Mouse (Mus musculus) embryonic facial prominence, embryonic 11.5 days (tissue): ENCODE results near the gene Hnrnpa3. TPM values are rescaled to one million over a fixed set of nuclear protein-coding genes. Genes with fewer than 3 reads are reported as not detected.
"Not testable (repeated sequence)": the region's sequence is repeated elsewhere in the genome, so short reads cannot be mapped to it uniquely, and the experiment has no call there.

Source experiments
- ATAC-seq: fragments of 200-750 bp; cut with Nextera tagmentation; replicated peaks from 2 replicates; pipeline ENCODE4 v1.8.0; 2017; ENCODE audit warnings: low read depth; ENCODE audit not compliant: insufficient number of reproducible peaks, low FRiP score, low TSS enrichment
- DNase-seq: peaks from one replicate; pipeline ENCODE4 v3.0.0-alpha.2; 2015; ENCODE audit warnings: low spot score
- H3K27ac ChIP-seq: fragments of 300-500 bp; sonication (generic); replicated peaks from 2 replicates; pipeline ENCODE4 v1.5.1; 2014; ENCODE audit warnings: mild to moderate bottlenecking, low read depth, low read length, control low read depth
- H3K27me3 ChIP-seq: fragments of 300-500 bp; sonication (generic); 2 replicates; pipeline ENCODE4 v1.6.1; 2014; ENCODE audit warnings: mild to moderate bottlenecking, low read length, moderate library complexity, mixed read lengths; ENCODE audit not compliant: control insufficient read depth, insufficient read depth
- H3K36me3 ChIP-seq: fragments of 300-500 bp; sonication (generic); replicated peaks from 2 replicates; pipeline ENCODE4 v1.6.1; 2014; ENCODE audit warnings: low read depth, mild to moderate bottlenecking, low read length, moderate library complexity, mixed read lengths; ENCODE audit not compliant: control insufficient read depth, insufficient read depth
- H3K4me1 ChIP-seq: fragments of 300-500 bp; sonication (generic); 2 replicates; pipeline ENCODE4 v1.6.1; 2014; ENCODE audit warnings: low read length, mixed read lengths; ENCODE audit not compliant: control insufficient read depth, insufficient read depth
- H3K4me2 ChIP-seq: fragments of 300-500 bp; sonication (generic); 2 replicates; pipeline ENCODE4 v1.6.1; 2014; ENCODE audit warnings: low read depth, mild to moderate bottlenecking, control low read depth, low read length, moderate library complexity
- H3K4me3 ChIP-seq: fragments of 300-500 bp; sonication (generic); 2 replicates; pipeline ENCODE4 v1.5.1; 2014; ENCODE audit warnings: low read depth, low read length, control low read depth
- H3K9ac ChIP-seq: fragments of 300-500 bp; sonication (generic); replicated peaks from 2 replicates; pipeline ENCODE4 v1.6.1; 2014; ENCODE audit warnings: mild to moderate bottlenecking, control low read depth, low read length
- H3K9me3 ChIP-seq: fragments of 300-500 bp; sonication (generic); replicated peaks from 2 replicates; pipeline ENCODE4 v1.6.1; 2016; ENCODE audit warnings: mild to moderate bottlenecking, low read length, inconsistent platforms, mixed read lengths; ENCODE audit not compliant: control insufficient read depth
- WGBS: fragments of 180-500 bp; shearing (Covaris S2); extraction: QIAGEN DNeasy Blood & Tissue Kit; methylation state at CpG from one replicate; pipeline ENCODE4 v1.1.7; 2014; 5-methylcytosine and 5-hydroxymethylcytosine counted together
- polyA plus RNA-seq: library from polyadenylated mRNA; unstranded; fragments of >200 nt; fragmentation: Nextera tagmentation; extraction: Ambion mirVana; gene quantifications from 2 replicates; pipeline ENCODE4 v1.2.1, GENCODE M21; 2014

Gene Hnrnpa3
- polyA plus RNA-seq, 1 experiment from 2014 or later = 356 TPM

DNA sequence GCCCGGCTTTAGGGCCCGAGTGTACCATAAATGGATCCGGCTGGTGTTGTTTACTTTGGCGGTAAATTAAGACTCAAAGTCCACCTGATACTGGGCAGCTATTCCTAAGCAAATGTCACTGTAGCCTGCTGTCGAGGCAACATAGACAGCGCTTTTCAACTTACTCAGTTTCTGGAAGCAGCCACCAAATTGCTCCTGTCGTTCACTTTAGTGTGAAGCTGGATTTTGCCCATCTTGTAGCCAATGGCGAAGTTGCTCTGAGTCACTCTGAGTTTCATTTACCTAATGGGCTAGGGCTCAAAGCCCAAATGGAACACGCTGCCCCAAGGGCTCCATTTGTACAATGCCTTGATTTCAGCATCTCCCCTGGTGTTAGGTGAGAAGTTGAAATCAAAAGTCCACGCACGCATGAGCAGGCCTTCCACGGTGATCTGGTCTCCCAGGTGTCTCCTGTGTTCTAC is 26.3 kb upstream of the Hnrnpa3 start:
- ATAC-seq = no peak
- H3K9ac ChIP-seq = no peak overlapping the region
- no peaks in the 10 kb centered on the region for H3K27me3 ChIP-seq
- H3K4me1 ChIP-seq = peaks cover 4% of the 10 kb centered on the region; the same call in 1 of the 2 replicates
- H3K9me3 ChIP-seq = no peaks in the 10 kb centered on the region
- H3K36me3 ChIP-seq = no peaks in the 10 kb centered on the region
- H3K27ac ChIP-seq = no peak overlapping the region
- no peak overlapping the region for H3K4me2 ChIP-seq
- 87% methylated on average over 12 of the region's 12 CpGs for WGBS
- no peak for DNase-seq
- H3K4me3 ChIP-seq = no peak overlapping the region

GRCm38 (mm10) chr2:75633381-75633780 is 25.7 kb upstream of the Hnrnpa3 start:
- ATAC-seq = no peak
- peaks cover 4% of the 10 kb centered on the region; the same call in 1 of the 2 replicates for H3K4me1 ChIP-seq
- no peak overlapping the region for H3K9ac ChIP-seq
- no peaks in the 10 kb centered on the region for H3K36me3 ChIP-seq
- no peak overlapping the region for H3K4me2 ChIP-seq
- no peak overlapping the region for H3K27ac ChIP-seq
- DNase-seq = no peak
- H3K27me3 ChIP-seq = no peaks in the 10 kb centered on the region
- no peaks in the 10 kb centered on the region for H3K9me3 ChIP-seq
- no peak overlapping the region for H3K4me3 ChIP-seq
- WGBS = 74% methylated on average over 6 of the region's 6 CpGs

DNA sequence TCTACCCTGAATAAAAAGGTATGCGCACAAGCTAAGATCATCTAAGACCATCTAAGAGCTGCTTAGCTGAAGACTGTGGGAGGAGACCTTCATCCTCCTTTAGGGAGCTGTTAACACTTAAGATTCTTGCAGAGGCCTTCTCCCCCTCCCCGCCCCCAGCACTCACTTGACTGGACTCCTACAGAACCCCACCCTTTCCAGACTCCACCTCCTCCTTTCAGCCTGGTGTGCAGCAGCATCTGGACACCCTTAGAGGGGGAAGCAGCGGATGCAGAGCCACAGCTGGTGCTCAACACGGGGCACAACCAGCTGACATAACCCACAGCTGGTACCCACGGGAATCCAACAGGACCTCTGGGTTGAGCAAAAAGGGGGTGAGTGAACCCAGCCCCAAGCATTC is 25.3 kb upstream of the Hnrnpa3 start:
- Histone ChIP-seq H3K27ac (no peak overlapping the region), H3K27me3 (no peaks in the 10 kb centered on the region), H3K4me2 (no peak overlapping the region), H3K36me3 (no peaks in the 10 kb centered on the region), H3K9ac (no peak overlapping the region), H3K4me1 (peaks cover 4% of the 10 kb centered on the region; the same call in 1 of the 2 replicates), H3K4me3 (no peak overlapping the region), H3K9me3 (no peaks in the 10 kb centered on the region)
- ATAC-seq (peak; percentile 48; the same call in 1 of the 2 replicates), DNase-seq (peak; percentile 33)
- 52% methylated on average over 5 of the region's 5 CpGs for WGBS

DNA sequence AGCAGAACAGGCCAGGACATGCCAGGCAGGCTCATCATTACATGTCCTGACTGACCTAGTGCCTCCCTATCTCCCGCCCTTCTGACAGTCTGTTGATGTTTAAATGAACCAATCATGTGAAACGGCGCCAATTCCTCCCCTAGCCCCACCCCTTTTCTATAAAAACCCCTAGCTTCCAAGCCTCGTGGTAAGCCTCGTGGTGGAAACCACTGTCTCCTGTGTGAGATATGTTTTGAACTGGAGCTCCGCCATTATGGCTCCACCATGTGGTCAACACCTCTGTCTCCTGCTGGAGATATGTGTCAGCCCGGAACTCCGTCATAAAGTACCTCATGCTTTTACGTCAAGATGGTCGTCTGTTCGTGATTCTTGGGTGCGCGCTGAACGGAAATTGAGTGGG is 24.6 kb upstream of the Hnrnpa3 start:
- H3K4me2 ChIP-seq, ATAC-seq, H3K36me3 ChIP-seq, H3K9me3 ChIP-seq, DNase-seq, H3K9ac ChIP-seq, H3K4me1 ChIP-seq, H3K4me3 ChIP-seq, H3K27ac ChIP-seq, H3K27me3 ChIP-seq: not testable (repeated sequence)
- WGBS = 94% methylated on average over 14 of the region's 14 CpGs

- Histone ChIP-seq H3K27me3 (no peaks in the 10 kb centered on the region), H3K9me3 (no peaks in the 10 kb centered on the region), H3K4me1 (peaks cover 4% of the 10 kb centered on the region; the same call in 1 of the 2 replicates), H3K4me3 (no peak overlapping the region), H3K27ac (no peak overlapping the region), H3K9ac (no peak overlapping the region), H3K36me3 (no peaks in the 10 kb centered on the region), H3K4me2 (no peak overlapping the region)
- ATAC-seq (no peak), DNase-seq (no peak)
- WGBS = 73% methylated on average over 6 of the region's 6 CpGs
Observed at GRCm38 (mm10) chr2:75636261-75637054, 22.6 kb upstream of the Hnrnpa3 start.

GRCm38 (mm10) chr2:75637055-75637304 is 22.1 kb upstream of the Hnrnpa3 start:
- H3K9ac ChIP-seq, H3K4me2 ChIP-seq, H3K36me3 ChIP-seq, H3K27me3 ChIP-seq, H3K9me3 ChIP-seq, H3K4me3 ChIP-seq, DNase-seq, H3K27ac ChIP-seq, ATAC-seq, H3K4me1 ChIP-seq: not testable (repeated sequence)
- WGBS = 87% methylated on average over 2 of the region's 2 CpGs

DNA sequence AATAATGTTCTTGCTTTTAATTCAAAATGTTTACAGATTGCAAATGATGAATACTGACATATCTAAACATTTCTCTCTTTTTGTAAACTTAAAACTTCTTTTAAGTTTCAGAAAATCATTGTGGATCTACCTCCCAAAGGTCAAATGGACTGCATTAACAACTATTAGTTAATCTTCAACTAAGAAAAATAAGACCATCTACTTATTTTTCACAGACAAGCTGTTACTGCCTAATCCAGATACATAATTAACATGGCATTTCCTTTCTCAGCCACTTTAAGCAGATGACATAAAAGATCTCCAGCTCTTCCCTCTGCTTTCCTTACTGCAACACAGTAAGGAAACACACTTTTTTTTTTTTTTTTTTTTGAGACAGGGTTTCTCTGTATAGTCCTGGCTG is 21.7 kb upstream of the Hnrnpa3 start:
- no peak overlapping the region for H3K4me2 ChIP-seq
- ATAC-seq = no peak
- H3K4me1 ChIP-seq = peaks cover 4% of the 10 kb centered on the region; the same call in 1 of the 2 replicates
- no peak overlapping the region for H3K4me3 ChIP-seq
- H3K36me3 ChIP-seq = no peaks in the 10 kb centered on the region
- H3K9me3 ChIP-seq = no peaks in the 10 kb centered on the region
- H3K27ac ChIP-seq = no peak overlapping the region
- H3K27me3 ChIP-seq = no peaks in the 10 kb centered on the region
- H3K9ac ChIP-seq = no peak overlapping the region
- no peak for DNase-seq

GRCm38 (mm10) chr2:75637822-75638221 is 21.2 kb upstream of the Hnrnpa3 start:
- ATAC-seq, H3K9me3 ChIP-seq, H3K27ac ChIP-seq, H3K4me2 ChIP-seq, H3K9ac ChIP-seq, H3K36me3 ChIP-seq, H3K27me3 ChIP-seq, H3K4me3 ChIP-seq, H3K4me1 ChIP-seq, DNase-seq: not testable (repeated sequence)
- WGBS = 86% methylated on average over 6 of the region's 6 CpGs
